Mouse (Mus musculus): ENCODE measurements at regions not wholly inside any gene's neighbourhood (a gene's known extent, or its start where the extent isn't known, plus 50 kb on each side); places are given as distances from the start of the nearest gene placed in this dataset.

GRCm38 (mm10) chr10:102876946-102877345 is 153.1 kb downstream of the Alx1 start:
- TF ChIP-seq CTCF (IDR thresholded peaks at IDR 0.05; ENCODE audit: borderline replicate concordance, extremely low read depth, insufficient read depth, insufficient read length) (no peak), POLR2A (IDR thresholded peaks at IDR 0.05; ENCODE audit: borderline replicate concordance, extremely low read depth, insufficient read depth, insufficient read length, poor library complexity, severe bottlenecking) (no peak)
